Mouse (Mus musculus): ENCODE measurements around the gene Zfp646. TPM values are rescaled to one million over a fixed set of nuclear protein-coding genes. Genes with fewer than 3 reads are reported as not detected.

Gene Zfp646
- polyA plus RNA-seq, 1 experiment, result 15.2 TPM

- no peaks in the 10 kb centered on the region for H3K79me2 ChIP-seq (ENCODE audit: control insufficient read depth, insufficient read depth)
- no peaks in the 10 kb centered on the region for H3K79me3 ChIP-seq (ENCODE audit: low read depth)
- TF ChIP-seq MYOD1 (IDR thresholded peaks at IDR 0.05; ENCODE audit: control insufficient read depth, insufficient read length, low read depth), result no peak
- no peak for TF ChIP-seq MYOG (IDR thresholded peaks at IDR 0.05; ENCODE audit: control insufficient read depth, extremely low read depth, insufficient read length)
- TF ChIP-seq CTCF (IDR thresholded peaks at IDR 0.05; ENCODE audit: control insufficient read depth, insufficient read depth, insufficient read length), result no peak
- no peak for TF ChIP-seq MAX (IDR thresholded peaks at IDR 0.05)
- no peak for TF ChIP-seq USF1 (IDR thresholded peaks at IDR 0.05; ENCODE audit: low read depth)
- TF ChIP-seq CEBPB (IDR thresholded peaks at IDR 0.05; ENCODE audit: low read depth), result no peak
- no peak for TF ChIP-seq FOSL1 (IDR thresholded peaks at IDR 0.05; ENCODE audit: insufficient read depth, low read length, poor library complexity, severe bottlenecking)
- no peak overlapping the region for H3ac ChIP-seq (ENCODE audit: control insufficient read depth, insufficient read length, low read depth)
- H3K4me3 ChIP-seq (ENCODE audit: insufficient read depth, poor library complexity, severe bottlenecking), result no peak overlapping the region
- no peaks in the 10 kb centered on the region for H3K27me3 ChIP-seq (ENCODE audit: control insufficient read depth, insufficient read depth, insufficient read length)
- no peaks in the 10 kb centered on the region for H3K36me3 ChIP-seq (ENCODE audit: control insufficient read depth, insufficient read depth)
These were observed 50.0 kb downstream of the Zfp646 start for GRCm38 (mm10) chr7:127926066-127926465.

- Histone ChIP-seq H3K4me3 (ENCODE audit: insufficient read depth, poor library complexity, severe bottlenecking) (no peak overlapping the region), H3K79me2 (ENCODE audit: control insufficient read depth, insufficient read depth) (no peaks in the 10 kb centered on the region), H3K27me3 (ENCODE audit: control insufficient read depth, insufficient read depth, insufficient read length) (no peaks in the 10 kb centered on the region), H3K36me3 (ENCODE audit: control insufficient read depth, insufficient read depth) (no peaks in the 10 kb centered on the region), H3ac (ENCODE audit: control insufficient read depth, insufficient read length, low read depth) (no peak overlapping the region), H3K79me3 (ENCODE audit: low read depth) (no peaks in the 10 kb centered on the region)
- no peak for TF ChIP-seq USF1 (IDR thresholded peaks at IDR 0.05; ENCODE audit: low read depth)
- TF ChIP-seq MYOD1 (IDR thresholded peaks at IDR 0.05; ENCODE audit: control insufficient read depth, insufficient read length, low read depth), result no peak
- no peak for TF ChIP-seq MYOG (IDR thresholded peaks at IDR 0.05; ENCODE audit: control insufficient read depth, extremely low read depth, insufficient read length)
- TF ChIP-seq CEBPB (IDR thresholded peaks at IDR 0.05; ENCODE audit: low read depth), result no peak
- TF ChIP-seq CTCF (IDR thresholded peaks at IDR 0.05; ENCODE audit: control insufficient read depth, insufficient read depth, insufficient read length), result no peak
- TF ChIP-seq MAX (IDR thresholded peaks at IDR 0.05), result no peak
- no peak for TF ChIP-seq FOSL1 (IDR thresholded peaks at IDR 0.05; ENCODE audit: insufficient read depth, low read length, poor library complexity, severe bottlenecking)
These were observed 50.8 kb downstream of the Zfp646 start for GRCm38 (mm10) chr7:127926846-127927245.

- no peaks in the 10 kb centered on the region for H3K79me3 ChIP-seq (ENCODE audit: low read depth)
- no peak overlapping the region for H3K4me3 ChIP-seq (ENCODE audit: insufficient read depth, poor library complexity, severe bottlenecking)
- H3K27me3 ChIP-seq (ENCODE audit: control insufficient read depth, insufficient read depth, insufficient read length), result no peaks in the 10 kb centered on the region
- no peaks in the 10 kb centered on the region for H3K36me3 ChIP-seq (ENCODE audit: control insufficient read depth, insufficient read depth)
- H3ac ChIP-seq (ENCODE audit: control insufficient read depth, insufficient read length, low read depth), result no peak overlapping the region
- H3K79me2 ChIP-seq (ENCODE audit: control insufficient read depth, insufficient read depth), result no peaks in the 10 kb centered on the region
- TF ChIP-seq MAX (IDR thresholded peaks at IDR 0.05), result no peak
- no peak for TF ChIP-seq MYOD1 (IDR thresholded peaks at IDR 0.05; ENCODE audit: control insufficient read depth, insufficient read length, low read depth)
- TF ChIP-seq MYOG (IDR thresholded peaks at IDR 0.05; ENCODE audit: control insufficient read depth, extremely low read depth, insufficient read length), result no peak
- TF ChIP-seq FOSL1 (IDR thresholded peaks at IDR 0.05; ENCODE audit: insufficient read depth, low read length, poor library complexity, severe bottlenecking), result no peak
- TF ChIP-seq CTCF (IDR thresholded peaks at IDR 0.05; ENCODE audit: control insufficient read depth, insufficient read depth, insufficient read length), result no peak
- no peak for TF ChIP-seq USF1 (IDR thresholded peaks at IDR 0.05; ENCODE audit: low read depth)
- no peak for TF ChIP-seq CEBPB (IDR thresholded peaks at IDR 0.05; ENCODE audit: low read depth)
These were observed 51.7 kb downstream of the Zfp646 start for GRCm38 (mm10) chr7:127927726-127928125.

GRCm38 (mm10) chr7:127928596-127928995 lies 52.6 kb downstream of the Zfp646 start:
- no peaks in the 10 kb centered on the region for H3K79me2 ChIP-seq (ENCODE audit: control insufficient read depth, insufficient read depth)
- H3K27me3 ChIP-seq (ENCODE audit: control insufficient read depth, insufficient read depth, insufficient read length), result no peaks in the 10 kb centered on the region
- TF ChIP-seq CEBPB (IDR thresholded peaks at IDR 0.05; ENCODE audit: low read depth) (no peak), MYOD1 (IDR thresholded peaks at IDR 0.05; ENCODE audit: control insufficient read depth, insufficient read length, low read depth) (no peak), USF1 (IDR thresholded peaks at IDR 0.05; ENCODE audit: low read depth) (no peak), FOSL1 (IDR thresholded peaks at IDR 0.05; ENCODE audit: insufficient read depth, low read length, poor library complexity, severe bottlenecking) (no peak), MYOG (IDR thresholded peaks at IDR 0.05; ENCODE audit: control insufficient read depth, extremely low read depth, insufficient read length) (no peak), MAX (IDR thresholded peaks at IDR 0.05) (no peak), CTCF (IDR thresholded peaks at IDR 0.05; ENCODE audit: control insufficient read depth, insufficient read depth, insufficient read length) (no peak)
- no peaks in the 10 kb centered on the region for H3K36me3 ChIP-seq (ENCODE audit: control insufficient read depth, insufficient read depth)
- no peak overlapping the region for H3K4me3 ChIP-seq (ENCODE audit: insufficient read depth, poor library complexity, severe bottlenecking)
- H3K79me3 ChIP-seq (ENCODE audit: low read depth), result no peaks in the 10 kb centered on the region
- H3ac ChIP-seq (ENCODE audit: control insufficient read depth, insufficient read length, low read depth), result no peak overlapping the region

GRCm38 (mm10) chr7:127929923-127930322 lies 53.9 kb downstream of the Zfp646 start, which contains the start of gene Prss8:
Prss8 (minus strand) TSS chr7:127930104.
- Histone ChIP-seq H3K79me2 (ENCODE audit: control insufficient read depth, insufficient read depth) (no peaks in the 10 kb centered on the region), H3ac (ENCODE audit: control insufficient read depth, insufficient read length, low read depth) (no peak within 1 kb of the TSS), H3K4me3 (ENCODE audit: insufficient read depth, poor library complexity, severe bottlenecking) (no peak within 1 kb of the TSS), H3K36me3 (ENCODE audit: control insufficient read depth, insufficient read depth) (no peaks in the 10 kb centered on the region), H3K79me3 (ENCODE audit: low read depth) (no peaks in the 10 kb centered on the region), H3K27me3 (ENCODE audit: control insufficient read depth, insufficient read depth, insufficient read length) (no peaks in the 10 kb centered on the region)
- TF ChIP-seq CEBPB (IDR thresholded peaks at IDR 0.05; ENCODE audit: low read depth), result no peak
- TF ChIP-seq CTCF (IDR thresholded peaks at IDR 0.05; ENCODE audit: control insufficient read depth, insufficient read depth, insufficient read length), result no peak
- TF ChIP-seq MAX (IDR thresholded peaks at IDR 0.05), result no peak
- no peak for TF ChIP-seq MYOG (IDR thresholded peaks at IDR 0.05; ENCODE audit: control insufficient read depth, extremely low read depth, insufficient read length)
- no peak for TF ChIP-seq USF1 (IDR thresholded peaks at IDR 0.05; ENCODE audit: low read depth)
- no peak for TF ChIP-seq MYOD1 (IDR thresholded peaks at IDR 0.05; ENCODE audit: control insufficient read depth, insufficient read length, low read depth)
- no peak for TF ChIP-seq FOSL1 (IDR thresholded peaks at IDR 0.05; ENCODE audit: insufficient read depth, low read length, poor library complexity, severe bottlenecking)

- H3ac ChIP-seq (ENCODE audit: control insufficient read depth, insufficient read length, low read depth), result no peak overlapping the region
- no peak for TF ChIP-seq MYOD1 (IDR thresholded peaks at IDR 0.05; ENCODE audit: control insufficient read depth, insufficient read length, low read depth)
- no peak for TF ChIP-seq MYOG (IDR thresholded peaks at IDR 0.05; ENCODE audit: control insufficient read depth, extremely low read depth, insufficient read length)
- TF ChIP-seq FOSL1 (IDR thresholded peaks at IDR 0.05; ENCODE audit: insufficient read depth, low read length, poor library complexity, severe bottlenecking), result no peak
- TF ChIP-seq MAX (IDR thresholded peaks at IDR 0.05), result no peak
- TF ChIP-seq CEBPB (IDR thresholded peaks at IDR 0.05; ENCODE audit: low read depth), result no peak
- TF ChIP-seq USF1 (IDR thresholded peaks at IDR 0.05; ENCODE audit: low read depth), result no peak
- no peak for TF ChIP-seq CTCF (IDR thresholded peaks at IDR 0.05; ENCODE audit: control insufficient read depth, insufficient read depth, insufficient read length)
- H3K27me3 ChIP-seq (ENCODE audit: control insufficient read depth, insufficient read depth, insufficient read length), result no peaks in the 10 kb centered on the region
- H3K79me2 ChIP-seq (ENCODE audit: control insufficient read depth, insufficient read depth), result no peaks in the 10 kb centered on the region
- H3K36me3 ChIP-seq (ENCODE audit: control insufficient read depth, insufficient read depth), result no peaks in the 10 kb centered on the region
- no peak overlapping the region for H3K4me3 ChIP-seq (ENCODE audit: insufficient read depth, poor library complexity, severe bottlenecking)
- H3K79me3 ChIP-seq (ENCODE audit: low read depth), result no peaks in the 10 kb centered on the region
These were observed 54.6 kb downstream of the Zfp646 start for GRCm38 (mm10) chr7:127930636-127931035.
